Mouse (Mus musculus): ENCODE results near the gene Egflam.

Egflam gene

GRCm38 (mm10) chr15:7290003-7290402 is 108.2 kb downstream of the Egflam start:
- DNase-seq = peak; percentile 77

DNA sequence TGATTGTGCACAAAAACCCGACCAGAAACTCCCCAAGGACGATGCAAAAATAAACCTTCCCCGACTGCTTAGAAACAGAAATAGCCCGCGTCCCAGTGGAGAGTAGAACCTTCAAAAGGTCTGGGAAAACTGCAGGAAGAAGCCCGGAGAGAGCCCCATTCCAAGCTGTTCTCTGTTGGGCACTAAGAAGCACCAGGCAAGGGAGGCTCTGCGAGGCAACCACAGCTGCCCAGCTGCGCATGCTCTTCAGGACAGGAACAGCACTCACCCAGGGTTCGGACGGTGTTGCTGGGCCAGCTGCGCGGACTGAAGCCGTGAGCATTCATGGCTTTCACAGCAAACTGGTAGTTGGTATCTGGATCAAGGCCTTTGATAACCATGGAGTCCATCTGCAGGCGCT is 108.7 kb downstream of the Egflam start:
- peak; percentile 94 for DNase-seq

DNA sequence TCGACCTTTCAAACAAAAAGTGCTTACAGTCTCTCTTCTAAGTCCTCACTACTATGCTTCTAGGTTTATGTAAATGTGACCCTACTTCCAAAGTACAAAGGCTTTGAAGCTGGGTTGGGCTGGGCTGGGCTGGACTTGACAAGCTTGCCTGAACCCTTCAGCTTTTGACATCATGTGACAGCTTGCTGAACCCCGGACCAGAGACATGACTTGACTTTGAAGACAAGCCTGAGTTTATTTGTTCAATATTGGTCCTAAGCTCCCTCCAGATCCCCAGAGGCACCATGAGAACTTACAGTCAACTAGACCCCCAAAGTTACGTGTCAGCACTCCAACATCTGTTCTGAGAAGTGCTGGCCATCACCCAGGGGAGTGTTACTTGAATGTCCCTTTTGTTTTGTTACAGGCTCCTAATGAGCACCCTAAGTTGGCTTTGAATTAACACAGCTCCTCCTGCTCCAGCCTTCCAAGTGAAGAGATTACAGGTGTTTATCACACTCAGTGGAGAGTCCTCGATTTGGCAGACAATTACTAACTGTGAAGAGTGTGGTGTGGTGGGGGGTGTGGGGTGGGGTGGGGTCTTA is 109.3 kb downstream of the Egflam start:
- peak; percentile 90 for DNase-seq

GRCm38 (mm10) chr15:7287911-7288310 is 110.3 kb downstream of the Egflam start:
- DNase-seq = peak; percentile 68

DNA sequence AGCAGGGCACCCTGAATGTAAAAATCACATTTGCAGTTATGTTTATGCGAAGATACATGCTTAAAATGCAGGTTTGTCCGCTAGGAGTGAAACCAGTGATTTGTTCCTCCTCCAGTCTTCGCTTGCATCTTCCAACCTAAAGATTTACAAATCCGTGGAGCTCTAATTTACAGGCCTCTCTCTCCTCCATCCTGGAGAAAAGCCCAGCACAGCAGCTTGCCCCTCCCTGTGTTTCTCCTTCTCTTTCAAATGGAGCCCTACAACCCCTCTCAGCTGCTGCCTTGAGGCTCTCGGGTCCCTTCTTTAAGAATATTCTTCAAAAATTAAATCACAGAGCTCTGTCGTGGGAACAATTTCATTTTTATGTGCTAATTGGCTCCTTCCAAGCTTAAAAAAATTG is 116.6 kb downstream of the Egflam start:
- DNase-seq = peak; percentile 16

DNA sequence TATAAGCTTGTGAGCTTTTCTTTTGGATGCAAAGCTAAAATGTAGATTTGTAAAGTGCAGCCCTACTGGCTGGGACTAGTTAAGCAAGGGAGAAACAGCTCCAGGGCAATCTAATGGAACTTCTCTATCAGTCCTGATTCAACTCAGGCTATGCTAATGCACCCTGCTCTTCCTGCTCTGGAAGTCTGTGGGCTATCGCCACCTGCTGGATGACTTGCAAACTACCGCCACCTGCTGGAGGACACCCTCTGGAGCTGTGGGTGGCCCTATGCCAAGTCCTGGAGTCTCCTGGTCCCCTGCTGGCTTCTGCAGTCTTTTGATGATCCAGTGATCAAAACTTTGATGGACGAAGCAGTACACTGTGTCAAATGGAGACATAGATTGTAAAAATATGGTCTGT is 134.4 kb downstream of the Egflam start:
- DNase-seq = peak; percentile 97

DNA sequence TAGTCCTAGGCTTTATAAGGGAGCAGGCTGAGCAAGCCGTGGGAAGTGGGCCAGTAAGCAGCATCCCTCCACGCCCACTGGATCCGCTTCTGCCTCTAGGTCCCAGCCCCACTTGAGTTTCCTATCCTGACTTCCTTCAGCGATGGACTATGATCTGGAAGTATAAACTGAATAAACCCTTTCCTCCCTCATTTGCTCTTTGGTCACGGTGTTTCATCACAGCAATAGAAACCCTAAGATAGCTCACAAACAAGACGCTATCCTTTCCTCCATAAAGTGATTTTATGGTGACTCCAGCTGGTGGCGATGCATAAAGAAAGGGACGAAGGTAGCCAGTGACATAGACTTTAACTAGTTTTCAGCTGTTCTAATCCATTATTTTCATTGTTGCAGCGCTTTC is 134.9 kb downstream of the Egflam start:
- DNase-seq = peak; percentile 19

DNA sequence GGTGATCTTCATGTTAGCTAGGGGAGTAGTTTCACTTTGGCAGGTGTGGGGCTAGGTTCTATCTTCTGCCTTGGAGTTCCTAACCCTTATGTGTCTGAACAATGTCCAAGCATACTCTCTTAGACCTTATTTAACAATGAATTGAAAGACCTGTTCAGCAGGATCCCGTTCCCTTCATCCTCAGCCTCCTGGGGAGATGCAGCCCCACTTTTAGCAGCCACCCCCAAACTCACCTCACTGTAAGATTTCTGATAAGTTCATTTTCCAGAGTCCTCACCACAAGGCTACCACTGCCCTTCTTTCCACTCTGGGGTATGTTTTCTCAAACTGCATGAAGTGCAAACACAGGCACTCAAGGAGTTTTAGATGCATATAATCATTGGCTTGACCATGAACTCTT is 136.8 kb downstream of the Egflam start:
- peak; percentile 54 for DNase-seq

- DNase-seq = peak; percentile 22
Measured at GRCm38 (mm10) chr15:7256577-7256976, 141.6 kb downstream of the Egflam start.

- peak; percentile 74 for DNase-seq
Measured at GRCm38 (mm10) chr15:7253326-7253725, 144.9 kb downstream of the Egflam start.

DNA sequence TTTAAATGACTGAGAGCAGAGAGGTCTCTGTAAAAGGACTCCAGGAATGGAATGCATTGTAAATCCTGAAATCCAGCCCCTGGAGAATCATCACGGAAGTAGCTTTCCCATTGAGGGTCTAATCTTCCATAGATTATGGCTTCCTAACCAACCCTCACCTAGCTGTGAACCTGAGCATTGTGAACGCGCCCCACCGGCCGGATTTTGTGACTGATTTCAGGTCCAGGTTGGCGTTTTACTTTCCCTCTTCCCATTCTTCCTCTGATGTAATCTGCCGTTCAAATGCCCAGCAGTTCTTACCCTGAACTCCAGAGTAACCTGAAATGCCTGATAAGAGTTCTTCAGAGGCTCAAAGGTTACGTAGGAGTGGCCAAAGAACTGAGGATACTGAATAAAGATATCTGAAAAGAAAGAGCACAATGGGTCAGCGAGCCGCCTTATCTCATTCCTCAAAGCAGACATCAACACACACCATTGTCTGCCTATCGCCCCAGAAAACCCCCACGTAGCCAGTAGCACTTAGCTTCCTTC is 146.0 kb downstream of the Egflam start:
- DNase-seq = peak; percentile 58

DNA sequence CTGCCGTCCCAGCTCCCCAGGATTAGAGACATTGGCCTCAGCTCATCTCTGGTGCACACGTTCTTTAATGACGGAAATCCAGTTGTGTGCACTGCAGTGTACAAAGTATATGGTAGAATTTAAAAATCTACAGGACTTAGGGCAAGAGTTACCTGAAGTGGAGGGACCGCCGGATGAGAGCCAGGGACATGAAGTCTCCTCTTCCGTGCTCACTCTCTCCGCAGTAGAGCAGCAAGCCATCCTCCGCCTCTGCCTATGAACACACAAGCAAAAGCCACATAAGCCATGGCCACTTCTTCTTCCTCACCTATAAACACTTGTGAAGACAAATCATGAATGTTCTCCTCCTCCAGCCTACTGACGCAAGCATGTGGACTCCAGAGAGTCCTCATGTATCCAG is 147.2 kb downstream of the Egflam start:
- peak; percentile 57 for DNase-seq

- DNase-seq = peak; percentile 80
Measured at GRCm38 (mm10) chr15:7249216-7249615, 149.0 kb downstream of the Egflam start.

DNA sequence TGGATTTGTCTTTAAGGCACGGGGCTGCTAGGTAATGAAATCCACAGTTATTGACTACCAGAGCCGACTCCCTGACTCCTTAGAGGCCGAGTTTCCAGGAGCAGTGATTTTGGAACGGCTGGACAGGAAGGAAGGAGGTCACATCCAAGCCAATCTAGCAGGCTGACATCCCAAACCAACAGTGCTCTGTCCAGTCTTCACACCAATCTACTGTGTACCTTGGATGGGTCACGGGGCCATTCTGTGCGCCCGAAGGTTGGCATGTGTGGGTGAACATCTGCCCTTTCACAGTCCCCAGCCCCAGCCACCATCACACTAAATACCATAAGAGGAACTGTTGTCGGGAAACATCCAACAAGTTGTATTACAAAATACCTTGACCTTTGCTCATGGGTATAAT is 150.9 kb downstream of the Egflam start:
- peak; percentile 83 for DNase-seq

DNA sequence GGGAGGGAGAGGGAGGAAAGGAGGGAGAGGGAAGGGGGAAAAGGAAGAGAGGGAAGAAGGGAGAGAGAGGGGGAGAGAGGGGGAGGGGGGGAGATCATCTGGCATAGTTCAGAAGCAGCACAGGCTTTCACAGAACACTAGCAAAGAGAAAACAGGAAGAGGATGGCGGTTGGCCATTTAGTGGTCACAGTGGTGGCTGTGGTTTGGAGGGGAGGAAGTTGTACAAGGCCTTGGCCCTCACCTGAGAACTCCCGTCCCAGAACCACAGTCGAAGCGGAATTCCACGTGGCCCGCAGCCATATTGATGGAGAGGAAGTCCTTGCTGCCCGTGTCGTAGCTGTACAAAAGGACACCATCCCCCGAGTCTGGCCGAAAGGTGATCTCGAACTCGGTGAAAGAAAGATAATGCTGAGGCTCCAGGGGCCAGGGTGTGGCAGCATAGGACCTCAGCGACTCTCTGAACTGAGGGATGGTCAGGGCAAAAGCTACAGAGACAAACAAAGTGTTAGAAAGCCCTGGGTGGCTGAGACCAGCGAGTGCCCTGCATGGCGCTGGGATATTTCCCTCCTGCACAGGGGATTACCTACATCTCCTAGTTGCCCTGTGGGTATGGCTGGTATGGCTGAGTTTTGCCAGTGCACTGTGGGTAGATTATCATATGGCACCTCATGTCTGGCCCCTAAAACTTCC is 155.9 kb downstream of the Egflam start:
- peak; percentile 76 for DNase-seq

- peak; percentile 57 for DNase-seq
Measured at GRCm38 (mm10) chr15:7240950-7241349, 157.2 kb downstream of the Egflam start.

DNA sequence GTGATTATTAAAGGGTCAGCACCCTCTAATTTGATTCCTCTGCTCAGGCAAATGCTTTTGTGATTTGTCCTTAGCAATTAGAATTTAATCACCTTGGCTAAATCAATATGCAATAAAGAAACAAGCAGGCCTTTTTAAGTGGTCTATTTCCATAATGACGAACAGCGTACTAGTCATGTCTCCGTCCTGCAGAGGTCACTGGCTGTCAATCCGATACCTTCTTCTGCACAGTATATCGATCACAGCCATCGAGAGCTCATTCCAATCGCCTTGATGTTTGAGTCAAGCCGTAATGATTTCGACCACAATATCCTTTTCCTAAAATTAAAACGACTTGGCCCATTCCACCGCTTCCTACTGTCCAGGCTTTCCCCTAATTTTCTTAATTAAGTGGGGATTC is 158.3 kb downstream of the Egflam start:
- DNase-seq = peak; percentile 21

DNA sequence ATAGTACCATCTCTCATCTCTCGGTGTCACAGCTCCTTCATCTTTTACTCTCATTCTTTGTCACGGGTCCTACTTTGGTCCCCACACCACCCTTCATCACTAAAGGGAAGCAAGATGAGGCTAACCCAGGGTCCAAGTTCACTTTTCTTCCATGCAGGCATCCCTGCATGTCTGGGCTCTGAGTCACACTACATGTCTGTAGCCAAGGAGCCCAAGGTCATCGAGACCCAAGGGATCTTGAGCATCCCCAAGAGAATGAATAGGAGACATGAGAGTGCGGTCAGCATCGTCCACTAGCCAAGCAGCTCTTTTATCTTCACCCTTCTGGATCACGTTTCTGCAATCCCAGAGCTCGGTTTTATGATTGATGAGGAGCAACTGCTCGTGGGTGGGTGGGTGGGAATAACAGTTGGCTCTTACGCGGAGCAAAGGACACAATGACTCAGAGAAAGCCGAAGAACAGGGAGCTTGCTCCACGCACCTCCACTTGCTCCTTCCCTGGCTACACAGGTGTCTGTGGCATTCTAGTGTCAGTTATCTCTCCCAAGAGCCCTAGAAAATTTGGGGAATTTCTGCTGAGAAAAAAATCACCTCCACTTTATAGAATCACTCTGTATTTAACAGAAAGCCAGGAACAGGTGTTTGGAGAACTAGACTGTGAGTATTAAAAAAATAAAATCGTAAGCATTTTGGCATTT is 164.7 kb downstream of the Egflam start:
- peak; percentile 91 for DNase-seq

GRCm38 (mm10) chr15:7226225-7226624 is 172.0 kb downstream of the Egflam start:
- peak; percentile 96 for DNase-seq

DNA sequence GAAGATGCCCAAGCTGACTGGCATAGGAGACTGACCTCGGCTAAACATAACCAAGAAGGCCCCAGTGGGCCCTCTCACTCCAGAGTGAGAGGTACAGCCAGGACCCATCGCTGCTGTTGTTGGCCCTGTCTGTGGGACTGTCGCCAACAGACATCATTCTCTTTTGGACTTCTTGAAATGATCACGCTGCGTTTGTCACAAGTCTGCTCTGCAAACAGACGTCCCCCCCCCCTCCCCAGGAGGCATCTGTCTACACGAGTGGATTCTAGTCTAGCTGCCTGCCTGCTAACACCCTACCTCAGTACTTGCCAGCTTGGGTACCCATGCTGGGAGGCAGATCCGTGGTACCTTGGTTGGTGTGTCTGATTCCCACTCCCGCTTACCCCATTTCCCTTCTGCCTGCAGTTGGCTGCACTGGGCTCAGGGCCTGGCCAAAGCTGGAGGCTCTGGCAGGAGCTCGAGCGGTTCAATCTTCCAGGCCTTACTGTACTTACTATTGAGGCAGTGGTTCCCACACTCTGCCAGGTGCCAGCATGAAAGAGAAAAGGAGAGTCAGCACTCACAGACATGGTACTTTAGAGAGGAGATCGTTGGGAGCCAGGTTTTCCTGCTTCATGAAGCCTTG is 173.9 kb downstream of the Egflam start:
- DNase-seq = peak; percentile 96

- DNase-seq = peak; percentile 96
Measured at GRCm38 (mm10) chr15:7222809-7223208, 175.4 kb downstream of the Egflam start.

GRCm38 (mm10) chr15:7217273-7217598 is 181.0 kb downstream of the Egflam start:
- DNase-seq = no peak

DNA sequence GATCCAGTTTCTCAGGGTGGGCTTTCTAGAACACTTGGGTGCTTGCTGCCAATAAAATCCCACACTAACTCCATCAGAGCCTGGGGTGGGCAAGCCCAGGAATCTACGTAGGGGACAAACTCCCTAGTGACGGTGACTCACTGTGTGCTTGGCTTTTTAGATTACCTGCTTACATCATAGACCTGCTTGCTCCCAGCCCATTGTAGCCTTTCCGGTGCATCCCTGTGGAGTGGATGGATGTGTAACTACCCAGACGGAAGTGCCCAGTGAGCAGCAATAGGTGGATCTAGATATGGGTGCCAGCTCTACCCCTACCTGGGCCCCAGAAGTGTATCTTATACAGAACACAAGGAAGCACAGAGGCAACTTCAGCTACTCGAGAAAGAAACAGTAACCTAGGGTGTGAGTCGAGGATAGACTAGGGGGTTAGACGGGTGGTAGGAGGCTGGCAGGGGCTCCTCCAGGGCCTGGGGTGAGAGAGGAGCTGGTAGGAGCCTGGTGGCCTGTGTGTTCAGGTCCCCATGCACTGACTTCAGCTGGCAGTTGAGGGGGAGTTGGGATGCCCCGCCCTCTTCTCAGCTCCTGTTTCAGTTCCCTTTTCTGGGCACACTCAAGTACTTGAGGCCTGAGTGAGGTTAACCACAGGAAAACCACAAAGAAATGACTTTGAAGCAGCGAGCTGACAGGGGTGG is 181.5 kb downstream of the Egflam start:
- peak; percentile 95 for DNase-seq

All from heart, adult 11 months (tissue).